Mouse (Mus musculus): ENCODE data around the gene Rhbdd3.

GRCm38 (mm10) chr11:5132751-5133150 is 34.0 kb downstream of the Rhbdd3 start:
- TF ChIP-seq CTCF (IDR thresholded peaks at IDR 0.05; ENCODE audit: extremely low read depth, insufficient read length, insufficient replicate concordance, low read depth, low read length) (no peak), POLR2A (IDR thresholded peaks at IDR 0.05; ENCODE audit: low read depth, low read length) (no peak)

All from small intestine, adult 2 months (tissue).